Mouse (Mus musculus) forebrain, embryonic 14.5 days (tissue): ENCODE data around the gene Ubqln4. TPM values are rescaled to one million over a fixed set of nuclear protein-coding genes. Genes with fewer than 3 reads are reported as not detected.

Experiments used
- ATAC-seq: fragments of 200-750 bp; cut with Nextera tagmentation; 2 replicates; pipeline ENCODE4 v1.8.0; 2017; ENCODE audit warnings: mild to moderate bottlenecking, moderate library complexity
- DNase-seq: peaks from one replicate; pipeline ENCODE4 v3.0.0-alpha.2; 2015; ENCODE audit warnings: low spot score
- H3K27ac ChIP-seq: fragments of 300-500 bp; sonication (generic); 2 replicates; pipeline ENCODE4 v1.5.1; 2014; ENCODE audit warnings: low read depth, mild to moderate bottlenecking, control low read depth, low read length, moderate library complexity
- H3K27me3 ChIP-seq: fragments of 300-500 bp; sonication (generic); replicated peaks from 2 replicates; pipeline ENCODE4 v1.6.1; 2014; ENCODE audit warnings: low read length, control low read depth, mixed read lengths; ENCODE audit not compliant: control insufficient read depth, insufficient read depth
- H3K36me3 ChIP-seq: fragments of 300-500 bp; sonication (generic); 2 replicates; pipeline ENCODE4 v1.6.1; 2014; ENCODE audit warnings: low read length, control low read depth; ENCODE audit not compliant: control insufficient read depth, insufficient read depth
- H3K4me1 ChIP-seq: fragments of 300-500 bp; sonication (generic); 2 replicates; pipeline ENCODE4 v1.6.1; 2014; ENCODE audit warnings: antibody characterized with exemption, low read length, control low read depth; ENCODE audit not compliant: control insufficient read depth, insufficient read depth
- H3K4me2 ChIP-seq: fragments of 300-500 bp; sonication (generic); 2 replicates; pipeline ENCODE4 v1.6.1; 2014; ENCODE audit warnings: mild to moderate bottlenecking, control low read depth, low read length
- H3K4me3 ChIP-seq: fragments of 300-500 bp; sonication (generic); 2 replicates; pipeline ENCODE4 v1.5.1; 2014; ENCODE audit warnings: low read depth, low read length, control low read depth
- H3K9ac ChIP-seq: fragments of 300-500 bp; sonication (generic); 2 replicates; pipeline ENCODE4 v1.6.1; 2014; ENCODE audit warnings: mild to moderate bottlenecking, low read length, control low read depth, moderate library complexity
- H3K9me3 ChIP-seq: fragments of 300-500 bp; sonication (generic); replicated peaks from 2 replicates; pipeline ENCODE4 v1.6.1; 2016; ENCODE audit warnings: low read length, control low read depth, mixed read lengths; ENCODE audit not compliant: control insufficient read depth
- WGBS: fragments of 180-500 bp; shearing (Covaris S2); extraction: QIAGEN DNeasy Blood & Tissue Kit; methylation state at CpG from one replicate; pipeline ENCODE4 v1.1.7; 2014; 5-methylcytosine and 5-hydroxymethylcytosine counted together
- polyA plus RNA-seq: library from polyadenylated mRNA; unstranded; fragments of >200 nt; fragmentation: Nextera tagmentation; extraction: Ambion mirVana; gene quantifications from 2 replicates; pipeline ENCODE4 v1.2.1, GENCODE M21; 2014

Ubqln4 gene
- polyA plus RNA-seq, 1 experiment from 2014 or later: 40.5 TPM

DNA sequence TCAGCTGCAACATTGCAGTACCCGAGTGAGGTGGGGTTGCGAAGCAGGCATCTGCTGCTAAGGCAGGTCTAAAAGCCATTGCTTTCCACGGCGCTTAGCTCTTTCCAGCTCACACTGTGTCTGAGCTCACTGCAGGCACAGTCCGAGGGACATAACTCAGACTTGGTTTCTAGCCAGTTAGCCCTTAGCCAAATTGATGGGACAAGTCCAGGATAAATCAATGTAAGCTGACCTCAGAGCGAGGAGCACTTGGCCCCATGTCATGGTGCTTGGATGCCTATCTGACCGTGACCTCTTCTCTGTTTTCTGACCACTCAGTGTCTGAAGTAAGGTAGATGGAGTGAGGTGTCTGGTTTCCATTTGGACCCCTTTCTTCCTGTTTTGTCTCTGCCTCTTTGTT is 10.4 kb downstream of the Ubqln4 start:
- H3K9ac ChIP-seq: no peak overlapping the region
- H3K4me3 ChIP-seq: no peak overlapping the region
- H3K27ac ChIP-seq: no peak overlapping the region
- ATAC-seq: no peak
- 88% methylated on average over 7 of the region's 7 CpGs for WGBS
- DNase-seq: no peak
- no peaks in the 10 kb centered on the region for H3K9me3 ChIP-seq
- H3K4me2 ChIP-seq: no peak overlapping the region
- H3K27me3 ChIP-seq: no peaks in the 10 kb centered on the region
- H3K36me3 ChIP-seq: peaks cover 100% of the 10 kb centered on the region
- H3K4me1 ChIP-seq: no peaks in the 10 kb centered on the region

DNA sequence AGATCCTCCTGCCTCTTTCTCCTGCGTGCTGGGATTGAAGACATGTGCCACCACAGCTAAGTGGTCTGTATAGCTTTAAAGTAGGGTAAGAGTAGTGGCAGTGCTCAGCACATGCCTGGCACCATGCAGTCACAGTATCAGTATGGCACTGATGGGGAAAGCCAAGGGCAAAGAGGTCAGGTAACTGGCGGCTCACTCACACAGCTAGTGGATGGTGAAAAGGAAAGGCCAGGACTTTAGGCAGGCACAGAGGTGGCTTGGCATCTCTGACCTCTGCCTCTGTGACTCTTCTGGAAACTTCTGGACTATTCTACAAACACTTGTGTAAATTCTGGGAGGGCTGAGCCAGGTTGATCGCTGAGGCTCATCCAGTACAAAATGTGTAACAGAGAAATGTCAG is 12.6 kb downstream of the Ubqln4 start:
- ATAC-seq: no peak
- 91% methylated on average over 3 of the region's 3 CpGs for WGBS
- no peak for DNase-seq
- Histone ChIP-seq H3K36me3 (peaks cover 92% of the 10 kb centered on the region), H3K4me3 (no peak overlapping the region), H3K27ac (no peak overlapping the region), H3K27me3 (no peaks in the 10 kb centered on the region), H3K4me1 (no peaks in the 10 kb centered on the region), H3K4me2 (no peak overlapping the region), H3K9me3 (no peaks in the 10 kb centered on the region), H3K9ac (no peak overlapping the region)

DNA sequence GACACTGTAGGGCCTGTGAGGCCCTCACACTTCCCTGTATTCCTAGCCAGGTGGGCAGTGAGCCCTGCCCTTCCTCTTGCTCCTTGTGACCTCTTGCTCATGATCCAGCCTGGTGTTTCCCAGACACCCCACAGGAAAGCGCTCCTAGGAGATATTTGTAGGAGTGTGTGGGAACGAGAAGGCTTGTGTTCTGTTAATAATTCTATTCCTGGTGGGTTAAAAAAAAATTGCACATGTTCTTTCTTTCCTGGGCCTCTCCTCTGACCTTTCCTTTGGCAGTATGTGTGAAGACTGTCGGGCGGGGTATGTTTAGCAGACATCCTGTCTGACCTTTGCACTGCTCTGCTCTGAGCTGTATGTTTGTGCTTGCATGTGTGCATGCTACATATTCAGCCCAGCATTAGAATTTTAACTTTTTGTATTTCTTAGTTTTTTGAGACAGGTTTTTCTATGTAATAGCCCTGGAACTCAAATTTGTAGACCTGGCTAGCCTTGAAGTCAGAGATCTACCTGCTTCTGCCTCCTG is 13.0 kb downstream of the Ubqln4 start:
- H3K4me2 ChIP-seq: no peak overlapping the region
- peaks cover 88% of the 10 kb centered on the region for H3K36me3 ChIP-seq
- ATAC-seq (no peak), DNase-seq (no peak)
- H3K9me3 ChIP-seq: no peaks in the 10 kb centered on the region
- no peaks in the 10 kb centered on the region for H3K27me3 ChIP-seq
- H3K4me1 ChIP-seq: no peaks in the 10 kb centered on the region
- H3K4me3 ChIP-seq: no peak overlapping the region
- H3K27ac ChIP-seq: no peak overlapping the region
- 94% methylated on average over 4 of the region's 4 CpGs for WGBS
- no peak overlapping the region for H3K9ac ChIP-seq

DNA sequence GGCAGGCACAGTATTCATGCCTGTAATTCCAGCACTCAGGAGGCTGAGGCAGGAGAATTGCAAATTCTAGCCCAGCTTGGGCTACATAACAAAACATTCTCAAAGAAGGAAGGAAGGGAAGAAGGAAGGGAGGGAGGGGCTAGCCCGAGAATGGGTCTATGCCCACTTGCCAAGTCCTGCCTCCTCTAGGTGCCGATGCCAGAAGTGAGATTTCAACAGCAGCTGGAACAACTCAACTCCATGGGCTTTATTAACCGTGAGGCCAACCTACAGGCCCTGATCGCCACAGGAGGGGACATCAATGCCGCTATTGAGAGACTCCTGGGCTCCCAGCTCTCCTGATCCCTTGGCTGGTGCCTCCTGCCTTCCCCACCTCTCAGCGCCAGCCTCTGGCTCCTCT is 14.3 kb downstream of the Ubqln4 start:
- Histone ChIP-seq H3K27me3 (no peaks in the 10 kb centered on the region), H3K27ac (no peak overlapping the region), H3K4me1 (no peaks in the 10 kb centered on the region), H3K9ac (no peak overlapping the region), H3K9me3 (no peaks in the 10 kb centered on the region), H3K36me3 (peaks cover 75% of the 10 kb centered on the region), H3K4me3 (no peak overlapping the region), H3K4me2 (no peak overlapping the region)
- ATAC-seq: no peak
- WGBS: 94% methylated on average over 6 of the region's 6 CpGs
- DNase-seq: no peak

DNA sequence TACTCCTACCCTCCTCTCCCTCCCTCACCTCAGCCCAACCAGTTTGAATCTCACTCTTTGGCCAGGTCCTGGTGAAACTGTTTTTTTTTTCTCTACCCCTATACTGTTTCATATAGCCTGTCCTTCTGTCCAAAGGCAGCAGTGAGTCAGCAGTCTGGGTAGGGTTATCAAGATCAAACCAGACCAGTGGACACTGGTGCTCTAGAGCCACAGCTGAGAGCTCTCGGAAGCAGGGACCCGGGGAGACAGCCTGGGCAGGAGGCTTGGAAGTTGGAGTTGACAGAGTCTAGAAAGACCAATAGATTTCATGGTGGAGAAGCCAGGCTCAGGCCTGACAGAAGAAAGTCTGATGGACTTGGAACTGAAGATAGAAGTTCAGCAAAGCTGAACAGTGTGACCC is 15.1 kb downstream of the Ubqln4 start:
- ATAC-seq: no peak
- no peak overlapping the region for H3K27ac ChIP-seq
- H3K4me3 ChIP-seq: no peak overlapping the region
- H3K9me3 ChIP-seq: no peaks in the 10 kb centered on the region
- WGBS: 92% methylated on average over 2 of the region's 2 CpGs
- peaks cover 67% of the 10 kb centered on the region for H3K36me3 ChIP-seq
- no peaks in the 10 kb centered on the region for H3K27me3 ChIP-seq
- H3K4me2 ChIP-seq: no peak overlapping the region
- no peak for DNase-seq
- no peaks in the 10 kb centered on the region for H3K4me1 ChIP-seq
- H3K9ac ChIP-seq: no peak overlapping the region

DNA sequence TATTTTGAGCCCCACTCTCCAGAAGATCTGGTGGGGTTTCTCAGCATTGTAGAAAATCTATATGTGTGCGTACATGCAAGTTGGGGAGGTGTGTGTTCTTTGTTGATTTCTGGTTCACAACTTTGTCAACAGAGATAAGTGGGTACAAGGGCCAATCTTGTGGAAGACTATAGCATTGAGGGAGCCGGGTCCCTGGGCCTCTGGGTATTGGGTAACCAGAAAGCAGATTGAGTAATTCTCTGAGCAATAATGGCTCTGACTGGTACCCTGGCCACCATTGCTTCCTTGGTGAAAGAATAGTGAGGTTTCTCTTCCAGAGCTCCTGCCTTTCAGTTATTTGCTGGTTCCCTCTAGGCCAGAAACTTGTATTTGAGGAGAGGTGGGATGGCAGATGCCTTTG is 15.5 kb downstream of the Ubqln4 start:
- no peaks in the 10 kb centered on the region for H3K27me3 ChIP-seq
- H3K27ac ChIP-seq: no peak overlapping the region
- no peak for ATAC-seq
- H3K9me3 ChIP-seq: no peaks in the 10 kb centered on the region
- 100% methylated on average over 2 of the region's 2 CpGs for WGBS
- no peak for DNase-seq
- no peaks in the 10 kb centered on the region for H3K4me1 ChIP-seq
- peaks cover 63% of the 10 kb centered on the region for H3K36me3 ChIP-seq
- no peak overlapping the region for H3K9ac ChIP-seq
- H3K4me3 ChIP-seq: no peak overlapping the region
- H3K4me2 ChIP-seq: no peak overlapping the region

DNA sequence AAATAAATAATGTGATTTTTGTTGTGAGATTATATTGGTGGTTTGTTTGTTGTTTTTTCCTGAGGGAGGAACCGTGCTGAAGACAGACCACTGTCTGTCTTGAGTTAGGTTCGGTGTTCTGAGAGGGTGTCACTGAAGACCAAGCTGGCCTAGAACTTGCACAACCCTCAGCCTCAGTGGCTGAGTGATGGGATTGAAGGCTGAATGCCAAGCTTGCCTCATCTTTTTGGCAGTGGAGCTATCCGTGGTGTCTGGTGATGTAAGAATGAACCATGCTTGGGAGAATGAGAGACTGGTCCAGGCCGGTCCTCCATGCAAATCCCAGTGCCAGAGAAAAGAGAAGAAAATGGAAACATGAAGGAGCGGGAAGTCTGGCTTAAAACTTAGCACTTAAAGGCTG is 16.1 kb downstream of the Ubqln4 start:
- Histone ChIP-seq H3K9me3 (no peaks in the 10 kb centered on the region), H3K4me2 (no peak overlapping the region), H3K27ac (no peak overlapping the region), H3K36me3 (peaks cover 57% of the 10 kb centered on the region), H3K27me3 (no peaks in the 10 kb centered on the region), H3K4me1 (no peaks in the 10 kb centered on the region), H3K4me3 (no peak overlapping the region), H3K9ac (no peak overlapping the region)
- DNase-seq (no peak), ATAC-seq (no peak)
- WGBS: 94% methylated on average over 5 of the region's 5 CpGs

DNA sequence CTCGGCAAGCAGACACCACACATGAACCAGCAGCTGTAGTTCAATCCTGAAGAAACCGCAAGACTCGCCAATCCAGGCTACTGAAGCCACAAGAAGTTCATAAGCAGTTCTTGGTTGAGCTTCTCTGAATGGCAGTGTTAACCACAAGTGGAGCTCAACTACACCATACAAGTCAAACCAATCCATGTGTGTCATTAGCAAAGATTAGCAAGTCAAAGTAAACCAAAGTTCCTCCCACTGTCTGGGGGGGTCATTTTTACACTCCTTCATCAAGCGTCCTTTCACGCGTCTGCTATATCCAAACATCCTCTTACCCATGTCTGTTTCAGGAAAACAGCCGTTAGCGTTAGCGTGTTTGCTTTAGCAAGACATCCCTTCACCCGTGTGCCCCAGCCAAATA is 16.8 kb downstream of the Ubqln4 start:
- 95% methylated on average over 10 of the region's 10 CpGs for WGBS
- no peak overlapping the region for H3K4me3 ChIP-seq
- ATAC-seq (no peak), DNase-seq (no peak)
- no peak overlapping the region for H3K27ac ChIP-seq
- H3K4me1 ChIP-seq: no peaks in the 10 kb centered on the region
- no peaks in the 10 kb centered on the region for H3K27me3 ChIP-seq
- no peak overlapping the region for H3K9ac ChIP-seq
- no peaks in the 10 kb centered on the region for H3K9me3 ChIP-seq
- peaks cover 50% of the 10 kb centered on the region for H3K36me3 ChIP-seq
- H3K4me2 ChIP-seq: no peak overlapping the region

DNA sequence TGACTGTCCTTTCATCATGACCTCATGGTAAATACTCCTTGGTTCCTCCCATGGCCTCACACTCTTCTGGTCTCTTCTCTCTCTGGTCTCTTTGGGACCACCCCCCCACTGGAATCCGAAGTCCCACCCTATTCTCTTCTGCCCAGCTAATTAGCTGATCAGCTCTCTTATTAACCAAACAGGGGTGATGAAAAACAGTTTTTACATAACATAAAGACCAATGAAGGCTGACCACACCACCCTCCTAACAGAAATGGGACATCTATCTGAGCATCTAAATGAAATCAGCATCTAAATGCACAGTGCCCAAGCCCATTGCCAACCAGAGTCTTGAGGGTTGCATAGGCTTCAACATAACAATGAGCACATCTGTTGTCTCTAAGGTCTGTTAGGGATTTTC is 18.3 kb downstream of the Ubqln4 start:
- no peak overlapping the region for H3K27ac ChIP-seq
- H3K9ac ChIP-seq: no peak overlapping the region
- H3K4me3 ChIP-seq: no peak overlapping the region
- no peak for DNase-seq
- H3K36me3 ChIP-seq: peaks cover 35% of the 10 kb centered on the region
- ATAC-seq: no peak
- no peaks in the 10 kb centered on the region for H3K4me1 ChIP-seq
- no peak overlapping the region for H3K4me2 ChIP-seq
- no peaks in the 10 kb centered on the region for H3K9me3 ChIP-seq
- 58% methylated on average over 1 of the region's 1 CpGs for WGBS
- no peaks in the 10 kb centered on the region for H3K27me3 ChIP-seq
